15 mouse cellular contexts compared by ENCODE assay signal in the genomic region with DNA sequence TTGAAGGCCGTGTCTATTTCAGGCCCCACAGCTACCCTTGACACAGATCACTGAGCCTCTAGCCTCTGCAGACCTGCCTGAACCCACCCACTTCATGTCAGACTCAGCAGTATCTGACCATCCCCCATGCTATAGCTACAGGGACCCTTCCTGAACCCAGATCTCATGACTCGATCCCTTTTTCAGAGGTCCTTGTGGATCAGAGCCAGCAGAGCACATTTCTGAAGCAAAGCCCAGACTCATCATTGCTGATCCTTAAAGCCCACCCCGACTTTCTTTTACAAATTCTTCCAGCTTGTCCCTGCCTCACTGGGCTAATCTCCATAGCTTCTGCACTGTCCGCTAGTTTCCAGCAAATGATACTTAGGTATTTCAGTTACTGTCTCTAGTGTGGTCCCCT. TPM values are rescaled to one million over a fixed set of nuclear protein-coding genes. Genes with fewer than 3 reads are reported as not detected.
DNase-seq lines count a peak whose midpoint lies in the region; ATAC-seq and TF ChIP-seq lines count a peak whose summit lies in the region.
"Had no signal": no experiment of that assay in that cellular context is flagged by ENCODE, and none has a peak within 500 bp of the region (broad histone marks: within the 10 kb centered on the region; RNA-seq: fewer than 3 reads in every experiment).

No protein-coding gene starts in this region.

- TF ChIP-seq CTCF in kidney, postnatal 0 days (IDR thresholded peaks at IDR 0.05; ENCODE audit: low read depth) = no peak
- no peak for TF ChIP-seq CTCF in testis, adult 2 months (IDR thresholded peaks at IDR 0.05; ENCODE audit: control insufficient read depth, insufficient read depth, insufficient replicate concordance, low read depth, low read length)

- no peak for ATAC-seq in heart, embryonic 14.5 days (ENCODE audit: insufficient number of reproducible peaks, insufficient read depth, low FRiP score, low read depth)
- no peak for ATAC-seq in kidney, postnatal 0 days (replicated peaks; ENCODE audit: low FRiP score, low read depth)
- ATAC-seq: forebrain, embryonic 14.5 days; intestine, postnatal 0 days; liver, embryonic 12.5 days had no signal

- no peak overlapping the region for H3K4me3 ChIP-seq in heart, embryonic 14.5 days (ENCODE audit: control insufficient read depth in 1 of 2, insufficient read depth in 1 of 2, low read depth in 1 of 2, low read length in 2 of 2)
- no peak overlapping the region for H3K4me3 ChIP-seq in kidney, postnatal 0 days (replicated peaks; ENCODE audit: low read depth, low read length)
- no peak overlapping the region for H3K4me3 ChIP-seq in testis, adult 2 months (ENCODE audit: control insufficient read depth, low read depth, low read length)
- H3K4me3 ChIP-seq: erythroblast, embryonic 14.5 days; liver, embryonic 12.5 days; lung, embryonic 15.5 days had no signal

- no peak for DNase-seq in heart, postnatal 4 days
- no peak for DNase-seq in kidney, postnatal 0 days (ENCODE audit: low spot score)
- no peak for DNase-seq in kidney, postnatal 36 days
- DNase-seq in testis, postnatal 14 days (ENCODE audit: low spot score) = no peak
- no peak for DNase-seq in frontal cortex, postnatal 36 days (ENCODE audit: low spot score in 2 of 2)
- DNase-seq: kidney, postnatal 4 days; midbrain, embryonic 14.5 days; thymus, postnatal 14 days had no signal

- peak overlapping the region; percentile 12; the same call in 1 of the 2 replicates for H3K9ac ChIP-seq in heart, embryonic 14.5 days (ENCODE audit: low read length)
- H3K9ac ChIP-seq in kidney, postnatal 0 days (ENCODE audit: low read depth, low read length) = no peak overlapping the region
- H3K9ac ChIP-seq: liver, embryonic 12.5 days; lung, embryonic 15.5 days had no signal

- H3K27ac ChIP-seq in heart, embryonic 14.5 days (replicated peaks in 1 of 2; ENCODE audit: control insufficient read depth in 1 of 2, insufficient read depth in 1 of 2, low read depth in 2 of 2, low read length in 2 of 2) = peak overlapping the region in 1 of 2 experiments; percentile 55; a peak in 2 of 4 replicates
- 0 out of 2 replicates have a peak overlapping the region, but pooled peaks have one; percentile 19 for H3K27ac ChIP-seq in kidney, postnatal 0 days
- H3K27ac ChIP-seq in testis, adult 2 months (ENCODE audit: control insufficient read depth, insufficient read depth, low read depth, low read length) = peak overlapping the region; percentile 72
- H3K27ac ChIP-seq: liver, embryonic 12.5 days; lung, embryonic 15.5 days had no signal

- H3K27me3 ChIP-seq in heart, embryonic 14.5 days (ENCODE audit: control insufficient read depth, insufficient read depth, low read length) = no peaks in the 10 kb centered on the region
- no peaks in the 10 kb centered on the region for H3K27me3 ChIP-seq in kidney, postnatal 0 days (ENCODE audit: insufficient read depth, low read length)
- no peaks in the 10 kb centered on the region for H3K27me3 ChIP-seq in testis, adult 2 months (ENCODE audit: control insufficient read depth, insufficient read depth, low read length)
- H3K27me3 ChIP-seq: lung, embryonic 15.5 days had no signal

- whole genome bisulfite sequencing in heart, embryonic 14.5 days = 57% methylated on average over 4 of the region's 4 CpGs
- 54% methylated on average over 4 of the region's 4 CpGs for WGBS in kidney, postnatal 0 days

- H3K9me3 ChIP-seq in heart, embryonic 14.5 days (ENCODE audit: control insufficient read depth, low read length) = no peaks in the 10 kb centered on the region
- H3K9me3 ChIP-seq in kidney, postnatal 0 days (replicated peaks; ENCODE audit: low read length) = no peaks in the 10 kb centered on the region
- H3K9me3 ChIP-seq: liver, embryonic 12.5 days; lung, embryonic 15.5 days had no signal

- TF ChIP-seq POLR2A in testis, adult 2 months (IDR thresholded peaks at IDR 0.05; ENCODE audit: control insufficient read depth, low read depth, low read length) = no peak

- no peaks in the 10 kb centered on the region for H3K36me3 ChIP-seq in heart, embryonic 14.5 days (ENCODE audit: control insufficient read depth, insufficient read depth, low read length)
- no peaks in the 10 kb centered on the region for H3K36me3 ChIP-seq in kidney, postnatal 0 days (ENCODE audit: insufficient read depth, low read length)
- H3K36me3 ChIP-seq in testis, adult 2 months (ENCODE audit: control insufficient read depth, insufficient read depth, low read length) = no peaks in the 10 kb centered on the region
- H3K36me3 ChIP-seq: liver, embryonic 12.5 days; lung, embryonic 15.5 days had no signal

- peak overlapping the region; percentile 6; the same call in 1 of the 2 replicates for H3K4me2 ChIP-seq in heart, embryonic 14.5 days (ENCODE audit: low read length)
- no peak overlapping the region for H3K4me2 ChIP-seq in kidney, postnatal 0 days (ENCODE audit: low read length)
- H3K4me2 ChIP-seq: liver, embryonic 12.5 days; lung, embryonic 15.5 days had no signal

- H3K4me1 ChIP-seq in heart, embryonic 14.5 days (ENCODE audit: control insufficient read depth in 2 of 2, insufficient read depth in 2 of 2, low read length in 2 of 2) = peaks cover 16 to 22% of the 10 kb centered on the region in 2 experiments
- peaks cover 25% of the 10 kb centered on the region for H3K4me1 ChIP-seq in kidney, postnatal 0 days (replicated peaks; ENCODE audit: insufficient read depth, low read length)
- H3K4me1 ChIP-seq in testis, adult 2 months (ENCODE audit: control insufficient read depth, insufficient read depth, low read length) = peaks cover 9% of the 10 kb centered on the region
- H3K4me1 ChIP-seq: liver, embryonic 12.5 days had no signal

RNA-seq across cellular contexts. Expression of a gene that starts 10.0 kb away (rescaled TPM):
- 0.11 TPM in 1 of 2 replicates, not detected in the other for polyA plus RNA-seq in heart, embryonic 14.5 days (2014; fragmentation: Nextera tagmentation; extraction: Ambion mirVana)
- 1 to 10 TPM; 2.6 to 3.0 TPM for total RNA-seq in heart, postnatal 4 days (2021)
- 40.4 and 42.5 TPM in 2 replicates for polyA plus RNA-seq in kidney, postnatal 0 days (2015; fragmentation: Nextera tagmentation; extraction: Ambion mirVana)
- 418 and 483 TPM in 2 replicates for polyA plus RNA-seq in testis, adult 2 months (2012; rRNA removed)
- polyA plus RNA-seq: erythroblast, embryonic 14.5 days; liver, embryonic 12.5 days had no signal

RNA-seq across cellular contexts. Expression of a gene that starts 52.7 kb away (rescaled TPM):
- 29.3 and 30.4 TPM in 2 replicates for polyA plus RNA-seq in heart, embryonic 14.5 days (2014; fragmentation: Nextera tagmentation; extraction: Ambion mirVana)
- total RNA-seq in heart, postnatal 4 days (2021) = 10 to 100 TPM; 46.6 to 46.9 TPM
- polyA plus RNA-seq in kidney, postnatal 0 days (2015; fragmentation: Nextera tagmentation; extraction: Ambion mirVana) = 44.1 and 50.6 TPM in 2 replicates
- 63.6 and 74.0 TPM in 2 replicates for polyA plus RNA-seq in testis, adult 2 months (2012; rRNA removed)

Comparison
In these comparisons a context has a peak if more than half of its experiments do, and no peak if none do; other contexts are left out.
1. RNA of a gene that starts 10.0 kb away (polyA plus RNA-seq): 418 to 483 TPM in testis, adult 2 months and 40.4 to 42.5 TPM in kidney, postnatal 0 days; 0.11 TPM in heart, embryonic 14.5 days; every median in the first group is over 10 times any median in the second.